Mouse (Mus musculus): ENCODE data around the gene Tbc1d8.

DNA sequence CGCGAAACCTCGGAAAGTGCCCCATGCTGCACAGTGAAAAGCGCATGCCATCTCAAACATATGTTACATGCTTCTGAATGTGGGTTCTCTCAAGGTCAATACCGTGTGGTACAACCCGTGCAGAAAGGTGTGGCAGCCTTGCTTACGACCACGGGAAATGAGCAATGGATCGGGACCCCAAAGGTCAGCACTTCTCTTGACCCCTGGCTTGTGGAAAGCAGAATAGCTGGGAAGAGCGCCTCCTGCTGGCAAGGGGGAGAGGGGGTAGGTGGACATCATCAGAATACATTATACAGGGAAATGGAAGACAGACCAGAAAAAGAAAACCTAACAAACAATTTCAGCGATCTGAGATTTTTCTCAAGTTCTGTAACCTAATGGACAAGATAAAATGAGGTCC lies 19.2 kb upstream of the Tbc1d8 start:
- TF ChIP-seq POLR2A (IDR thresholded peaks at IDR 0.05; ENCODE audit: control insufficient read depth in 1 of 2, insufficient read depth in 1 of 2, low read depth in 1 of 2, low read length in 2 of 2, poor library complexity in 1 of 2) (no peak), CTCF (IDR thresholded peaks at IDR 0.05 in 2 of 3, conservative IDR thresholded peaks at IDR 0.05 in 1 of 3; ENCODE audit: control insufficient read depth in 1 of 3, insufficient read depth in 1 of 3, low read depth in 2 of 3, low read length in 3 of 3, poor library complexity in 1 of 3, severe bottlenecking in 1 of 3) (peak; percentile 49 to 56 (median 51)), TAL1 (IDR thresholded peaks at IDR 0.05; ENCODE audit: low read length) (no peak), NRF1 (IDR thresholded peaks at IDR 0.05; ENCODE audit: insufficient read depth, low read depth, low read length, poor library complexity, severe bottlenecking) (no peak), EP300 (IDR thresholded peaks at IDR 0.05; ENCODE audit: low read depth in 1 of 2, low read length in 2 of 2) (no peak), MAZ (IDR thresholded peaks at IDR 0.05; ENCODE audit: low read depth, low read length) (no peak), ZC3H11A (IDR thresholded peaks at IDR 0.05; ENCODE audit: low read depth, low read length) (peak; percentile 31; the same call in 1 of the 2 replicates), GATA1 (IDR thresholded peaks at IDR 0.05; ENCODE audit: low read depth, low read length) (no peak), USF1 (IDR thresholded peaks at IDR 0.05; ENCODE audit: low read depth, low read length) (no peak), MYB (IDR thresholded peaks at IDR 0.05; ENCODE audit: low read depth, low read length) (no peak), BHLHE40 (IDR thresholded peaks at IDR 0.05; ENCODE audit: borderline replicate concordance, low read depth, low read length) (no peak), NELFE (IDR thresholded peaks at IDR 0.05; ENCODE audit: low read depth, low read length) (no peak)
